Comparison of ENCODE assay signal across 19 mouse cellular contexts in the genomic region with DNA sequence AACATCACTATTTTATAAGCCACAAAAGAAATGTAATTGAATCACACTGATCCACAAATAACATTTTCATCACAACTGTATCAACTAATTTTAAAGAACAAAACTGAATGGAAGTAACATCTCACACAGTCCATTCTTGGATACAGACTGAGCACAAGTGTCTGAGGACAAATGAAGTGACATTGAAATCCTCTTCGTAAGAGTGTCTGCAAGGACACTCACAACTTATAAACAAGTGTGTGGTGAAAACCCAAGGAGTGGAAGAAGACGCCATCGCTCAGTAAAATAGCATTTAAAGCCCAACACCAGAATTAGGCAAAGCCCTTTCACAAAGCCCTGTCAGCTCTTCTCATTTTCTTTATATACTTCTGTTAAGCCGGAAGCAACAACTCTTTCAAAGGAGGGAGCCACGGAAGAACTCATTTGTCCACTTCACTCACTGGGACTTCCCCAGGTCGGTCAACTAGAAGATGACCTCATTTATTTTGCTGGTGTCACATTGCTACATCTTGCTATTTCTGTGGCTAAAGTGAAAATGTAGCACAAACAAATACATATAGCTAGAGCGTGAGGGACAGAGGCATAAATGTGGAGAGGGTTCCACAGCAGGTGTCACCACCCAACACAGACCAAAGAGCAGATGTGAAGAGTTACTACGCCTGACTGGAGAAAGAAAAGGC.
DNase-seq lines count a peak whose midpoint lies in the region; ATAC-seq and TF ChIP-seq lines count a peak whose summit lies in the region.
"Had no signal": no experiment of that assay in that cellular context is flagged by ENCODE, and none has a peak within 500 bp of the region (broad histone marks: within the 10 kb centered on the region; RNA-seq: fewer than 3 reads in every experiment).

No protein-coding gene starts in this region.

- 36% methylated on average over 8 of the region's 8 CpGs for WGBS in lung, embryonic 16.5 days
- WGBS in lung, adult 2 months = 42% methylated on average over 8 of the region's 8 CpGs

- no peaks in the 10 kb centered on the region for H3K9me3 ChIP-seq in lung, embryonic 16.5 days (ENCODE audit: control insufficient read depth, low read length)
- H3K9me3 ChIP-seq: heart, embryonic 13.5 days; hindbrain, embryonic 15.5 days had no signal

- no peak for DNase-seq in gastrocnemius, adult 2 months
- no peak for DNase-seq in gastrocnemius, postnatal 36 days
- no peak for DNase-seq in lung, adult 2 months
- peak; percentile 17 for DNase-seq in adipocyte (ENCODE audit: low spot score)
- peak; percentile 61 to 80 for DNase-seq in natural killer cell, adult 2 months (ENCODE audit: low spot score in 2 of 2)
- DNase-seq in right cerebral cortex, postnatal 4 days = no peak
- DNase-seq in frontal cortex, adult 2 months (ENCODE audit: extremely low spot score in 1 of 2, low spot score in 1 of 2) = no peak
- DNase-seq: adrenal gland, postnatal 25 days; cerebellum, adult 2 months; gastrocnemius, postnatal 25 days; heart, postnatal 36 days; kidney, postnatal 4 days; midbrain, embryonic 14.5 days had no signal

- no peaks in the 10 kb centered on the region for H3K27me3 ChIP-seq in lung, embryonic 16.5 days (ENCODE audit: control insufficient read depth, insufficient read depth, low read depth, low read length)
- H3K27me3 ChIP-seq: heart, embryonic 13.5 days; hindbrain, embryonic 15.5 days had no signal

- intact Hi-C loops in gastrocnemius, adult 2 months (cut with DNase I) = no loop called here
- intact Hi-C loops in gastrocnemius, postnatal 36 days (cut with DNase I) = loop anchor here (5.0 kb wide), 1 partner anchor 42 kb away; no protein-coding TSS in a partner anchor

- peaks cover 9% of the 10 kb centered on the region for H3K4me1 ChIP-seq in lung, embryonic 16.5 days (replicated peaks; ENCODE audit: control insufficient read depth, insufficient read depth, low read length)
- H3K4me1 ChIP-seq in lung, adult 2 months (ENCODE audit: control insufficient read depth, insufficient read depth, low read length) = peaks cover 12% of the 10 kb centered on the region

- 0 out of 2 replicates have a peak, but pooled peaks have one; percentile 38 for ATAC-seq in lung, embryonic 16.5 days (ENCODE audit: low read depth)
- ATAC-seq: forebrain, embryonic 16.5 days; intestine, embryonic 16.5 days had no signal

- H3K4me3 ChIP-seq in gastrocnemius, adult 2 months = peak overlapping the region; percentile 21; the same call in 1 of the 2 replicates
- no peak overlapping the region for H3K4me3 ChIP-seq in lung, embryonic 16.5 days (ENCODE audit: low read length)
- no peak overlapping the region for H3K4me3 ChIP-seq in lung, adult 2 months (replicated peaks; ENCODE audit: extremely low read depth, low read depth, low read length)
- H3K4me3 ChIP-seq: erythroblast, embryonic 14.5 days; heart, embryonic 13.5 days; hindbrain, embryonic 15.5 days had no signal

- H3K4me2 ChIP-seq in lung, embryonic 16.5 days (ENCODE audit: low read depth, low read length) = no peak overlapping the region
- H3K4me2 ChIP-seq: hindbrain, embryonic 15.5 days had no signal

- peak overlapping the region; percentile 85 for H3K27ac ChIP-seq in gastrocnemius, adult 2 months
- H3K27ac ChIP-seq in lung, embryonic 16.5 days (ENCODE audit: low read length) = no peak overlapping the region
- H3K27ac ChIP-seq: heart, embryonic 13.5 days; hindbrain, embryonic 15.5 days had no signal

- H3K36me3 ChIP-seq in lung, embryonic 16.5 days (ENCODE audit: control insufficient read depth, insufficient read depth, low read length) = no peaks in the 10 kb centered on the region
- H3K36me3 ChIP-seq: heart, embryonic 13.5 days; hindbrain, embryonic 15.5 days had no signal

- TF ChIP-seq POLR2A in lung, adult 2 months (IDR thresholded peaks at IDR 0.05; ENCODE audit: borderline replicate concordance, extremely low read depth, low read depth, low read length) = no peak

- TF ChIP-seq CTCF in gastrocnemius, adult 2 months (IDR thresholded peaks at IDR 0.05) = no peak
- TF ChIP-seq CTCF in lung, adult 2 months (IDR thresholded peaks at IDR 0.05; ENCODE audit: insufficient read depth, low read length) = no peak

- no peak overlapping the region for H3K9ac ChIP-seq in lung, embryonic 16.5 days (ENCODE audit: low read length)
- H3K9ac ChIP-seq: heart, embryonic 13.5 days; hindbrain, embryonic 15.5 days had no signal

Comparison
In these comparisons a context has a peak if more than half of its experiments do, and no peak if none do; other contexts are left out.
1. DNase-seq: peak in adipocyte (single experiment) and natural killer cell, adult 2 months (2 of 2); none in gastrocnemius, adult 2 months (single experiment), gastrocnemius, postnatal 36 days (0 of 2), lung, adult 2 months (single experiment), right cerebral cortex, postnatal 4 days (single experiment) and frontal cortex, adult 2 months (0 of 2).